Mouse (Mus musculus): Measurements from ENCODE around the gene Sun1.

DNA sequence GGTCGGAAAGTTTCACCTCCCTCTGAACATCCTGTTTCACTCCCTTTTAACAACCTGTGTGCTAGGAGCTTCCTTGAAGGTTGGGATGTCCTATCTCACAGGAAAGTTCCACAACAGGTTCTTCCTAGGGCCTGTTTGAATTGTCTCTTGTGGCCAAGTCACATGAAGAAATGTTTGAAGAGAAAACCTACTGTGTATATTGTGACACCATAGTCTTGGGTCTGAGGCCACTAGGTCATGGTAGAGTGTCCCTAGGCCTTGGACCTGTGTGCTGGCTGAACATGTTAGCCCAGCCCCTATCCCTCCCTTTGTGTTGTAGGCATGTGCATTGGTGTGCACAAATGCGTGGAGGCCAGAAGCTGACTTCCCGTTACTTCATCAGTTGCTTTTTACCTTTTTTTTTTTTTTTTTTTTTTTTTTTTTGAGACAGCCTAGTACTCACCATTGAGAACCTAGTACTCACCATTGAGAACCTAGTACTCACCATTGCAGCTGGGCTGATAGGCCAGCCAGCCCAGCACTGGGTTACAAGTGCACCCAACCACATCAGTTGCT lies 55.9 kb downstream of the Sun1 start:
- TF ChIP-seq CTCF (IDR thresholded peaks at IDR 0.05; ENCODE audit: low read depth, low read length) (no peak), POLR2A (IDR thresholded peaks at IDR 0.05; ENCODE audit: insufficient read depth, low read length) (no peak), EP300 (IDR thresholded peaks at IDR 0.05; ENCODE audit: insufficient read depth, low read depth, low read length) (no peak)

Data from ES-Bruce4 (cell line).